Mouse (Mus musculus) embryonic fibroblast, embryonic 13.5 days (primary cell): ENCODE results near the gene Mrpl54.

Experiments
- CTCF ChIP-seq: IDR thresholded peaks from 2 replicates; pipeline ENCODE4 v1.5.1; 2011; ENCODE audit warnings: mild to moderate bottlenecking, control low read depth, low read length, moderate library complexity, borderline replicate concordance; ENCODE audit not compliant: insufficient read depth
- POLR2A ChIP-seq: IDR thresholded peaks from 2 replicates; pipeline ENCODE4 v1.6.1; 2011; ENCODE audit warnings: low read depth, mild to moderate bottlenecking, control low read depth, low read length, moderate library complexity

GRCm38 (mm10) chr10:81299585-81300351 is 33.0 kb upstream of the Mrpl54 start:
- TF ChIP-seq POLR2A = no peak
- no peak for TF ChIP-seq CTCF
